Mouse (Mus musculus) cerebellum, postnatal 25 days (tissue): ENCODE data around the gene Map10.

Source experiments
- DNase-seq, 2 experiments: peaks; one replicate each; pipeline ENCODE4 v3.0.0; 2021; ENCODE audit warnings: mixed read lengths in 2 of 2

The Map10 gene

DNA sequence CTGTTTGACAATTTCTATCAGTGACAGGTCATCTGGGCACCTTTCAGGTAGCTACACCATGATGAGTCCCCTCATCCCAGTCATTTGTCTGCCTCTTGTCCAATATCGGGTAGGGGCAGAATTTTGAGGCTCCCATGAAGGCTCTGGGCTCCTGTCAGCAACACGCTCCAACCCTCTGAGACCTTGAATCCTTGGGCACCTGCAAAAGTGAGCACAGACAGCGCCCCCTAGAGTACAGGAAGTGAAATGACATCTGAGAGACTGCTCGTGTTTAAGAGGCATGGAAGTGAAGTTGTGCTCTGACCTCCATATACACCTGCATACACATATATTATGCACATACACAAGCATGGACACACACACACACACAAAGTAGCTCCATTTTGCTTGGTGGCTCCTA is 49.3 kb downstream of the Map10 start:
- DNase-seq = no peak

DNA sequence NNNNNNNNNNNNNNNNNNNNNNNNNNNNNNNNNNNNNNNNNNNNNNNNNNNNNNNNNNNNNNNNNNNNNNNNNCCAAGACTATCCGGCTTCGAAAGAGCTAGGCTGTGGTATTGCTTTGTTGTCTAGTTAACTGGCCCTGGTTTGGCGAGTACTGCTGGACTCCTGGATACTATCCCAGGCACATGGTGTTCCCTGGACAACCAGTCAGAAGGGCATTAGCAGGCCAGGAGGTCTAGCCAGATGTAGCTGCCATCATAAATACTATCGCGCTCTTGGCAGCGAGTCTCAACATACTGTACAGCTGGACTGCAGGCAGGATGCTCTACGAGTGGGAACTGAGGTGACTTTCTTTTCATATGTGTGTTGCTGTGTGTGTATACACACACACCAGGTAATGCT is 53.1 kb downstream of the Map10 start:
- no peak for DNase-seq
